Mouse (Mus musculus) midbrain, embryonic 15.5 days (tissue): Measurements from ENCODE around the gene Gm5737. TPM values are rescaled to one million over a fixed set of nuclear protein-coding genes. Genes with fewer than 3 reads are reported as not detected.

Experiments
- ATAC-seq: fragments of 200-750 bp; cut with Nextera tagmentation; replicated peaks from 2 replicates; pipeline ENCODE4 v1.8.0; 2017; ENCODE audit warnings: moderate TSS enrichment
- H3K27ac ChIP-seq: fragments of 300-500 bp; sonication (generic); 2 replicates; pipeline ENCODE4 v1.5.1; 2015; ENCODE audit warnings: mild to moderate bottlenecking, inconsistent platforms
- H3K27me3 ChIP-seq: fragments of 300-500 bp; sonication (generic); replicated peaks from 2 replicates; pipeline ENCODE4 v1.6.1; 2015; ENCODE audit warnings: inconsistent platforms
- H3K36me3 ChIP-seq: fragments of 300-500 bp; sonication (generic); replicated peaks from 2 replicates; pipeline ENCODE4 v1.6.1; 2015; ENCODE audit warnings: inconsistent platforms
- H3K4me1 ChIP-seq: fragments of 300-500 bp; sonication (generic); 2 replicates; pipeline ENCODE4 v1.6.1; 2015; ENCODE audit warnings: inconsistent platforms
- H3K4me2 ChIP-seq: fragments of 300-500 bp; sonication (generic); 2 replicates; pipeline ENCODE4 v1.6.1; 2015; ENCODE audit warnings: inconsistent platforms, mild to moderate bottlenecking, moderate library complexity
- H3K4me3 ChIP-seq: fragments of 300-500 bp; sonication (generic); 2 replicates; pipeline ENCODE4 v1.5.1; 2015; ENCODE audit warnings: mild to moderate bottlenecking, inconsistent platforms
- H3K9ac ChIP-seq: fragments of 300-500 bp; sonication (generic); 2 replicates; pipeline ENCODE4 v1.6.1; 2015; ENCODE audit warnings: mild to moderate bottlenecking, inconsistent platforms
- H3K9me3 ChIP-seq: fragments of 300-500 bp; sonication (generic); 2 replicates; pipeline ENCODE4 v1.6.1; 2016; ENCODE audit warnings: inconsistent platforms
- WGBS: fragments of 180-500 bp; shearing (Covaris S2); methylation state at CpG from one replicate; pipeline ENCODE4 v1.1.7; 2015; ENCODE audit warnings: mixed read lengths; 5-methylcytosine and 5-hydroxymethylcytosine counted together
- polyA plus RNA-seq: library from polyadenylated mRNA; unstranded; fragments of >200 nt; fragmentation: Nextera tagmentation; extraction: Ambion mirVana; gene quantifications from 2 replicates; pipeline ENCODE4 v1.2.1, GENCODE M21; 2015

The Gm5737 gene
- polyA plus RNA-seq, 1 experiment from 2014 or later = 0.17 TPM

- H3K27ac ChIP-seq = no peak overlapping the region
- H3K9me3 ChIP-seq = no peaks in the 10 kb centered on the region
- peak overlapping the region; percentile 64 for H3K4me2 ChIP-seq
- H3K27me3 ChIP-seq = 0 out of 2 replicates have a peak, but pooled peaks cover 4% of the 10 kb centered on the region
- peak overlapping the region; percentile 77 for H3K4me3 ChIP-seq
- WGBS = 7% methylated on average over 9 of the region's 9 CpGs
- no peak overlapping the region for H3K9ac ChIP-seq
- ATAC-seq = no peak
- no peaks in the 10 kb centered on the region for H3K36me3 ChIP-seq
- H3K4me1 ChIP-seq = peaks cover 21% of the 10 kb centered on the region
Observed at GRCm38 (mm10) chr7:120844689-120845088, 32.5 kb downstream of the Gm5737 start.

GRCm38 (mm10) chr7:120848831-120849512 is 36.8 kb downstream of the Gm5737 start:
- Histone ChIP-seq H3K27me3 (0 out of 2 replicates have a peak, but pooled peaks cover 4% of the 10 kb centered on the region), H3K4me1 (peaks cover 21% of the 10 kb centered on the region), H3K4me3 (no peak overlapping the region), H3K27ac (no peak overlapping the region), H3K4me2 (no peak overlapping the region), H3K9ac (no peak overlapping the region), H3K9me3 (no peaks in the 10 kb centered on the region), H3K36me3 (no peaks in the 10 kb centered on the region)
- no peak for ATAC-seq
- WGBS = 85% methylated on average over 3 of the region's 3 CpGs

GRCm38 (mm10) chr7:120850165-120850564 is 38.0 kb downstream of the Gm5737 start:
- no peaks in the 10 kb centered on the region for H3K36me3 ChIP-seq
- peaks cover 9% of the 10 kb centered on the region for H3K4me1 ChIP-seq
- H3K9me3 ChIP-seq = no peaks in the 10 kb centered on the region
- H3K27ac ChIP-seq = no peak overlapping the region
- H3K4me3 ChIP-seq = no peak overlapping the region
- H3K27me3 ChIP-seq = 0 out of 2 replicates have a peak, but pooled peaks cover 4% of the 10 kb centered on the region
- no peak overlapping the region for H3K9ac ChIP-seq
- WGBS = 98% methylated on average over 3 of the region's 3 CpGs
- H3K4me2 ChIP-seq = no peak overlapping the region
- no peak for ATAC-seq

- H3K9ac ChIP-seq = no peak overlapping the region
- peaks cover 9% of the 10 kb centered on the region for H3K4me1 ChIP-seq
- no peak overlapping the region for H3K4me3 ChIP-seq
- H3K27ac ChIP-seq = no peak overlapping the region
- H3K36me3 ChIP-seq = no peaks in the 10 kb centered on the region; the same call in none of the 2 replicates
- no peak for ATAC-seq
- no peak overlapping the region for H3K4me2 ChIP-seq
- no peaks in the 10 kb centered on the region for H3K27me3 ChIP-seq
- 92% methylated on average over 11 of the region's 11 CpGs for WGBS
- no peaks in the 10 kb centered on the region for H3K9me3 ChIP-seq
Observed at GRCm38 (mm10) chr7:120859854-120860253, 47.7 kb downstream of the Gm5737 start.

- 53% methylated on average over 10 of the region's 10 CpGs for WGBS
- Histone ChIP-seq H3K4me2 (no peak overlapping the region), H3K9me3 (no peaks in the 10 kb centered on the region), H3K4me1 (peaks cover 19% of the 10 kb centered on the region), H3K27me3 (no peaks in the 10 kb centered on the region), H3K9ac (no peak overlapping the region), H3K36me3 (no peaks in the 10 kb centered on the region; the same call in none of the 2 replicates), H3K27ac (no peak overlapping the region), H3K4me3 (no peak overlapping the region)
- no peak for ATAC-seq
Observed at GRCm38 (mm10) chr7:120860799-120861487, 48.8 kb downstream of the Gm5737 start.

GRCm38 (mm10) chr7:120861488-120862047 is 49.4 kb downstream of the Gm5737 start:
- H3K9me3 ChIP-seq = no peaks in the 10 kb centered on the region
- H3K36me3 ChIP-seq = no peaks in the 10 kb centered on the region; the same call in none of the 2 replicates
- no peak overlapping the region for H3K4me3 ChIP-seq
- no peaks in the 10 kb centered on the region for H3K27me3 ChIP-seq
- ATAC-seq = no peak
- WGBS = 41% methylated on average over 2 of the region's 2 CpGs
- H3K4me1 ChIP-seq = peaks cover 19% of the 10 kb centered on the region
- no peak overlapping the region for H3K27ac ChIP-seq
- H3K9ac ChIP-seq = no peak overlapping the region
- no peak overlapping the region for H3K4me2 ChIP-seq

- Histone ChIP-seq H3K4me2 (no peak overlapping the region), H3K4me3 (no peak overlapping the region), H3K27me3 (no peaks in the 10 kb centered on the region), H3K9ac (no peak overlapping the region), H3K27ac (no peak overlapping the region), H3K4me1 (peaks cover 19% of the 10 kb centered on the region), H3K36me3 (no peaks in the 10 kb centered on the region; the same call in none of the 2 replicates), H3K9me3 (no peaks in the 10 kb centered on the region)
- WGBS = 16% methylated on average over 3 of the region's 3 CpGs
- ATAC-seq = no peak
Observed at GRCm38 (mm10) chr7:120862196-120862595, 50.0 kb downstream of the Gm5737 start.

- H3K4me3 ChIP-seq = no peak overlapping the region
- no peaks in the 10 kb centered on the region for H3K27me3 ChIP-seq
- peaks cover 19% of the 10 kb centered on the region for H3K4me1 ChIP-seq
- H3K4me2 ChIP-seq = no peak overlapping the region
- no peak for ATAC-seq
- no peaks in the 10 kb centered on the region; the same call in none of the 2 replicates for H3K36me3 ChIP-seq
- 63% methylated on average over 7 of the region's 7 CpGs for WGBS
- H3K9ac ChIP-seq = no peak overlapping the region
- H3K27ac ChIP-seq = no peak overlapping the region
- H3K9me3 ChIP-seq = no peaks in the 10 kb centered on the region
Observed at GRCm38 (mm10) chr7:120862626-120863025, 50.5 kb downstream of the Gm5737 start.

GRCm38 (mm10) chr7:120863476-120863875 is 51.3 kb downstream of the Gm5737 start:
- H3K27ac ChIP-seq = no peak overlapping the region
- H3K4me2 ChIP-seq = no peak overlapping the region
- H3K36me3 ChIP-seq = no peaks in the 10 kb centered on the region; the same call in none of the 2 replicates
- no peaks in the 10 kb centered on the region for H3K27me3 ChIP-seq
- no peaks in the 10 kb centered on the region for H3K9me3 ChIP-seq
- ATAC-seq = no peak
- peaks cover 19% of the 10 kb centered on the region for H3K4me1 ChIP-seq
- H3K4me3 ChIP-seq = no peak overlapping the region
- 61% methylated on average over 5 of the region's 5 CpGs for WGBS
- no peak overlapping the region for H3K9ac ChIP-seq

- H3K27ac ChIP-seq = peak overlapping the region; percentile 49; the same call in 1 of the 2 replicates
- H3K4me2 ChIP-seq = no peak overlapping the region
- no peaks in the 10 kb centered on the region for H3K36me3 ChIP-seq
- H3K9ac ChIP-seq = no peak overlapping the region
- H3K27me3 ChIP-seq = no peaks in the 10 kb centered on the region
- peak; percentile 74 for ATAC-seq
- H3K9me3 ChIP-seq = no peaks in the 10 kb centered on the region
- H3K4me3 ChIP-seq = no peak overlapping the region
- peaks cover 19% of the 10 kb centered on the region for H3K4me1 ChIP-seq
- 4% methylated on average over 7 of the region's 7 CpGs for WGBS
Observed at GRCm38 (mm10) chr7:120865100-120865499, 52.9 kb downstream of the Gm5737 start.

- WGBS = 50% methylated on average over 4 of the region's 4 CpGs
- no peaks in the 10 kb centered on the region for H3K9me3 ChIP-seq
- no peaks in the 10 kb centered on the region for H3K27me3 ChIP-seq
- H3K9ac ChIP-seq = no peak overlapping the region
- H3K4me3 ChIP-seq = no peak overlapping the region
- ATAC-seq = no peak
- H3K4me1 ChIP-seq = peaks cover 19% of the 10 kb centered on the region
- peak overlapping the region; percentile 49 for H3K27ac ChIP-seq
- H3K36me3 ChIP-seq = no peaks in the 10 kb centered on the region
- no peak overlapping the region for H3K4me2 ChIP-seq
Observed at GRCm38 (mm10) chr7:120865832-120866231, 53.7 kb downstream of the Gm5737 start.

- peaks cover 19% of the 10 kb centered on the region for H3K4me1 ChIP-seq
- no peaks in the 10 kb centered on the region for H3K27me3 ChIP-seq
- H3K27ac ChIP-seq = no peak overlapping the region
- H3K9ac ChIP-seq = no peak overlapping the region
- no peak overlapping the region for H3K4me3 ChIP-seq
- H3K4me2 ChIP-seq = no peak overlapping the region
- no peak for ATAC-seq
- WGBS = 88% methylated on average over 2 of the region's 2 CpGs
- no peaks in the 10 kb centered on the region for H3K9me3 ChIP-seq
- no peaks in the 10 kb centered on the region for H3K36me3 ChIP-seq
Observed at GRCm38 (mm10) chr7:120866684-120867083, 54.5 kb downstream of the Gm5737 start.
